Mouse (Mus musculus) MEL (cell line): ENCODE measurements around the gene Scd4. TPM values are rescaled to one million over a fixed set of nuclear protein-coding genes. Genes with fewer than 3 reads are reported as not detected.

ENCODE experiments used
- DNase-seq: peaks from one replicate; pipeline ENCODE4 v3.0.0; 2011; ENCODE audit warnings: low read depth, low spot score
- H3K27ac ChIP-seq: 2 replicates; pipeline ENCODE4 v1.5.1; 2012; ENCODE audit warnings: low read depth, mild to moderate bottlenecking, control low read depth, low read length, moderate library complexity; ENCODE audit not compliant: control insufficient read depth
- H3K27me3 ChIP-seq, 2 experiments: fragments of 150-350 bp in 1 of 2; sonication (generic) in 1 of 2; 2 replicates each; pipeline ENCODE4 v1.6.1; 2012; ENCODE audit warnings: low read length in 2 of 2, mild to moderate bottlenecking in 2 of 2, improper control_type of control experiment in 1 of 2, moderate library complexity in 1 of 2; ENCODE audit not compliant: insufficient read depth in 2 of 2, control insufficient read depth in 1 of 2
- H3K36me3 ChIP-seq, 2 experiments: 2 replicates each; pipeline ENCODE4 v1.6.1; 2012 to 2014; ENCODE audit warnings: low read length in 2 of 2, improper control_type of control experiment in 1 of 2, inconsistent platforms in 1 of 2, mild to moderate bottlenecking in 1 of 2; ENCODE audit not compliant: insufficient read depth in 2 of 2, control insufficient read depth in 1 of 2
- H3K4me1 ChIP-seq, 2 experiments: fragments of 150-350 bp in 1 of 2; sonication (generic) in 1 of 2; 2 replicates each; pipeline ENCODE4 v1.6.1; 2012; ENCODE audit warnings: low read length in 2 of 2, improper control_type of control experiment in 1 of 2, mild to moderate bottlenecking in 1 of 2; ENCODE audit not compliant: insufficient read depth in 2 of 2, control insufficient read depth in 1 of 2
- H3K4me3 ChIP-seq, 2 experiments: fragments of 150-350 bp in 1 of 2; sonication (generic) in 1 of 2; 2 replicates each; pipeline ENCODE4 v1.5.1; 2012; ENCODE audit warnings: low read depth in 2 of 2, low read length in 2 of 2, mild to moderate bottlenecking in 2 of 2, moderate library complexity in 2 of 2, control low read depth in 1 of 2, improper control_type of control experiment in 1 of 2; ENCODE audit not compliant: control insufficient read depth in 1 of 2, insufficient read depth in 1 of 2
- H3K79me2 ChIP-seq: 2 replicates; pipeline ENCODE4 v1.6.1; 2012; ENCODE audit warnings: mild to moderate bottlenecking, low read length, moderate library complexity; ENCODE audit not compliant: control insufficient read depth, poor library complexity, insufficient read depth
- H3K9ac ChIP-seq: 2 replicates; pipeline ENCODE4 v1.6.1; 2012; ENCODE audit warnings: low read depth, mild to moderate bottlenecking, control low read depth, low read length, moderate library complexity; ENCODE audit not compliant: control insufficient read depth, poor library complexity, severe bottlenecking
- H3K9me3 ChIP-seq: fragments of 150-350 bp; sonication (generic); replicated peaks from 2 replicates; pipeline ENCODE4 v1.6.1; 2012; ENCODE audit warnings: mild to moderate bottlenecking, low read length, improper control_type of control experiment, moderate library complexity; ENCODE audit not compliant: insufficient read depth
- CHD1 ChIP-seq: IDR thresholded peaks from 2 replicates; pipeline ENCODE4 v1.6.1; 2012; ENCODE audit warnings: low read depth, mild to moderate bottlenecking, inconsistent platforms, low read length, improper control_type of control experiment
- CHD2 ChIP-seq: IDR thresholded peaks from 2 replicates; pipeline ENCODE4 v1.6.1; 2011; ENCODE audit warnings: low read length, improper control_type of control experiment
- ELF1 ChIP-seq: IDR thresholded peaks from 2 replicates; pipeline ENCODE4 v1.6.1; 2014; ENCODE audit warnings: low read depth, mild to moderate bottlenecking, inconsistent platforms, low read length, improper control_type of control experiment, moderate library complexity
- ETS1 ChIP-seq: IDR thresholded peaks from 2 replicates; pipeline ENCODE4 v1.6.1; 2012; ENCODE audit warnings: low read depth, mild to moderate bottlenecking, inconsistent platforms, low read length, improper control_type of control experiment, moderate library complexity
- MYB ChIP-seq: IDR thresholded peaks from 2 replicates; pipeline ENCODE4 v1.6.1; 2011; ENCODE audit warnings: mild to moderate bottlenecking, low read depth, low read length, improper control_type of control experiment
- MYC ChIP-seq: IDR thresholded peaks from 2 replicates; pipeline ENCODE4 v1.6.1; 2011; ENCODE audit warnings: low read depth, mild to moderate bottlenecking, low read length, improper control_type of control experiment, moderate library complexity
- NELFE ChIP-seq: IDR thresholded peaks from 2 replicates; pipeline ENCODE4 v1.6.1; 2011; ENCODE audit warnings: low read depth, low read length, improper control_type of control experiment
- POLR2AphosphoS2 ChIP-seq: IDR thresholded peaks from 2 replicates; pipeline ENCODE4 v1.6.1; 2011; ENCODE audit warnings: low read length, improper control_type of control experiment
- RAD21 ChIP-seq: IDR thresholded peaks from 2 replicates; pipeline ENCODE4 v1.6.1; 2011; ENCODE audit warnings: mild to moderate bottlenecking, low read depth, low read length, improper control_type of control experiment
- SIN3A ChIP-seq: IDR thresholded peaks from 2 replicates; pipeline ENCODE4 v1.6.1; 2012; ENCODE audit warnings: low read length, improper control_type of control experiment, inconsistent platforms
- SMC3 ChIP-seq: IDR thresholded peaks from 2 replicates; pipeline ENCODE4 v1.6.1; 2011; ENCODE audit warnings: low read depth, low read length, improper control_type of control experiment
- TBP ChIP-seq: IDR thresholded peaks from 2 replicates; pipeline ENCODE4 v1.8.0; 2011; ENCODE audit warnings: low read depth, low read length, improper control_type of control experiment
- ZC3H11A ChIP-seq: IDR thresholded peaks from 2 replicates; pipeline ENCODE4 v1.6.1; 2012; ENCODE audit warnings: low read depth, mild to moderate bottlenecking, inconsistent platforms, low read length, improper control_type of control experiment
- ZKSCAN1 ChIP-seq: IDR thresholded peaks from 2 replicates; pipeline ENCODE4 v1.6.1; 2012; ENCODE audit warnings: low read depth, mild to moderate bottlenecking, inconsistent platforms, low read length, improper control_type of control experiment, moderate library complexity
- ZMIZ1 ChIP-seq: IDR thresholded peaks from 2 replicates; pipeline ENCODE4 v1.6.1; 2012; ENCODE audit warnings: low read depth, mild to moderate bottlenecking, inconsistent platforms, low read length, improper control_type of control experiment, moderate library complexity
- ZNF384 ChIP-seq: IDR thresholded peaks from 2 replicates; pipeline ENCODE4 v1.6.1; 2012; ENCODE audit warnings: low read depth, mild to moderate bottlenecking, inconsistent platforms, low read length, improper control_type of control experiment
- polyA plus RNA-seq, 2 experiments: library from polyadenylated mRNA; stranded (reverse) in 1 of 2; unstranded in 1 of 2; fragments of >175 nt in 1 of 2; fragments of >200 nt in 1 of 2; gene quantifications; 2 replicates each; pipeline versions ENCODE4 v1.2.1 to v1.2.4; 2012; ENCODE audit warnings: low replicate concordance in 2 of 2, low read depth in 1 of 2; ENCODE audit not compliant: insufficient read length in 2 of 2, insufficient read depth in 1 of 2, missing spikeins in 1 of 2
- total RNA-seq: library from RNA; depleted of rRNA; stranded (reverse); fragments of 300-350 nt; gene quantifications from 2 replicates; pipeline ENCODE4 v1.2.3, GENCODE M21; 2012

Gene Scd4
- total and polyA plus RNA-seq, 3 experiments: 0.31 to 0.36 TPM; not detected in 1

- TF ChIP-seq ETS1 (peak; percentile 91), CHD2 (no peak), ZC3H11A (no peak), RAD21 (no peak; the same call in 1 of the 2 replicates), NELFE (no peak), POLR2AphosphoS2 (no peak), CHD1 (no peak), ELF1 (0 out of 2 replicates have a peak, but pooled peaks have one; percentile 34), TBP (0 out of 2 replicates have a peak, but pooled peaks have one; percentile 20)
- TF ChIP-seq, all 39 proteins: peak for 19
Observed at GRCm38 (mm10) chr19:44331911-44332310, 981 bp upstream of the Scd4 start (continued).

DNA sequence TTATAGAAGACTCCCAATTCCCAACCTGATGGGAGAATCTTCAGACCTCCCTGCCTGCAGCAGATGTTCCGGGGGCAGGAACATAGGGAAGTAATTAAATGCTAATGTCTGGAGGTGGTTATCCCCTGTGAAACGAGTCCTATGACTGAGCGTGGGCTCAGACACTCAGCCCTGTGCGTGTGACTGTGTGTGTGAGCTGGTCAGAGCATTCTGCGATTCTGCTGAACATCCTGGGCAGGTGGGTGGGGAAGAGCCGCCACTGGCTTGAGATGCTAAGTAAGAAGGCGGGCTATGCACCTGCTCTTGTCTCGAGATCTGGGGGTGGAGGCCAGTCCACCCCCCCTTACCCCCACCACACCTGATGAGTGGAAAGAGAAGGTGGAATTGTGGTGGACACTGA, 566 bp upstream of the Scd4 start:
- Histone ChIP-seq H3K4me3 (no peak overlapping the region), H3K27me3 (peaks cover 0 to 6% of the 10 kb centered on the region in 2 experiments; a peak in 3 of 4 replicates), H3K36me3 (peaks cover 0 to 11% of the 10 kb centered on the region in 2 experiments; a peak in 2 of 4 replicates), H3K9me3 (no peaks in the 10 kb centered on the region), H3K79me2 (no peaks in the 10 kb centered on the region), H3K9ac (no peak overlapping the region), H3K4me1 (peaks cover 2 to 14% of the 10 kb centered on the region in 2 experiments; a peak in 3 of 4 replicates), H3K27ac (no peak overlapping the region)
- no peak for DNase-seq
- no peak for TF ChIP-seq ZKSCAN1
- TF ChIP-seq ZMIZ1: no peak
- TF ChIP-seq MYC: no peak
- TF ChIP-seq SIN3A: no peak
- TF ChIP-seq MYB: 0 out of 2 replicates have a peak, but pooled peaks have one; percentile 4

DNA sequence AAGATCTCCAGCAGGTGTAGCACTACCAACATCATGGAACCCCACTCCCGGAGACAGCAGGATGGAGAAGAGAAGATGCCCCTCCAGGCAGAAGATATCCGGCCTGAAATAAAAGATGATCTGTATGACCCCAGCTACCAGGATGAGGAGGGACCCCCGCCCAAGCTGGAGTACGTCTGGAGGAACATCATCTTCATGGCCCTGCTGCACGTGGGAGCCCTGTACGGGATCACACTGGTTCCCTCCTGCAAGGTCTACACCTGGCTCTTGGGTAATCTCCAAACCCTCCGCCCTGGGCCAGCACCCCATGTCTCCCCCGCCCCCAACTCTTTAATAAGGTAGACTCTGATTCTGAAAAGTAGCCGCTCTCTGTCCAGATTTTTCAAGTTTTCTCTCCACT, 1.1 kb downstream of the Scd4 start:
- Histone ChIP-seq H3K9ac (no peak overlapping the region), H3K36me3 (peaks cover 0 to 11% of the 10 kb centered on the region in 2 experiments; a peak in 2 of 4 replicates), H3K4me3 (no peak overlapping the region), H3K9me3 (no peaks in the 10 kb centered on the region), H3K4me1 (peaks cover 2 to 14% of the 10 kb centered on the region in 2 experiments; a peak in 3 of 4 replicates), H3K27ac (no peak overlapping the region), H3K79me2 (no peaks in the 10 kb centered on the region), H3K27me3 (peaks cover 0 to 6% of the 10 kb centered on the region in 2 experiments; a peak in 3 of 4 replicates)
- no peak for DNase-seq
- no peak for TF ChIP-seq ZMIZ1
- TF ChIP-seq MYC: no peak
- TF ChIP-seq SMC3: no peak
- no peak for TF ChIP-seq CHD2
- TF ChIP-seq CHD1: no peak
- no peak for TF ChIP-seq ZNF384
- no peak for TF ChIP-seq POLR2AphosphoS2
- TF ChIP-seq ZKSCAN1: no peak
